Mouse (Mus musculus) cerebellum, adult 9-10 months (tissue): ENCODE data around the gene Prkcg.

ENCODE experiments used
- DNase-seq: peaks from one replicate; pipeline ENCODE4 v3.0.0; 2022

Prkcg gene

GRCm38 (mm10) chr7:3327961-3328360 lies 39.0 kb downstream of the Prkcg start:
- DNase-seq = no peak

- DNase-seq = peak; percentile 85
These were observed 41.0 kb downstream of the Prkcg start for GRCm38 (mm10) chr7:3329776-3330546.

- DNase-seq = peak; percentile 71
These were observed 42.2 kb downstream of the Prkcg start for GRCm38 (mm10) chr7:3331171-3331570.

GRCm38 (mm10) chr7:3331581-3332223 lies 42.7 kb downstream of the Prkcg start:
- DNase-seq = peak; percentile 92

GRCm38 (mm10) chr7:3332224-3332615 lies 43.2 kb downstream of the Prkcg start:
- DNase-seq = no peak

GRCm38 (mm10) chr7:3332619-3333521 lies 43.9 kb downstream of the Prkcg start, which contains the start of gene Cacng7:
Gene Cacng7 (plus strand): TSS chr7:3332955.
- DNase-seq = peak; percentile 80

GRCm38 (mm10) chr7:3333542-3333941 lies 44.6 kb downstream of the Prkcg start:
- no peak for DNase-seq

GRCm38 (mm10) chr7:3336412-3336811 lies 47.4 kb downstream of the Prkcg start:
- DNase-seq = no peak

- no peak for DNase-seq
These were observed 49.4 kb downstream of the Prkcg start for GRCm38 (mm10) chr7:3338286-3338935.

GRCm38 (mm10) chr7:3339010-3339409 lies 50.0 kb downstream of the Prkcg start:
- no peak for DNase-seq

- DNase-seq = no peak
These were observed 54.9 kb downstream of the Prkcg start for GRCm38 (mm10) chr7:3343861-3344260.

- no peak for DNase-seq
These were observed 56.3 kb downstream of the Prkcg start for GRCm38 (mm10) chr7:3345301-3345700.

- DNase-seq = no peak
These were observed 58.6 kb downstream of the Prkcg start for GRCm38 (mm10) chr7:3347366-3348287.

- DNase-seq = no peak
These were observed 59.3 kb downstream of the Prkcg start for GRCm38 (mm10) chr7:3348326-3348725.

- DNase-seq = no peak
These were observed 60.8 kb downstream of the Prkcg start for GRCm38 (mm10) chr7:3349775-3350174.

- no peak for DNase-seq
These were observed 62.6 kb downstream of the Prkcg start for GRCm38 (mm10) chr7:3351536-3351935.

GRCm38 (mm10) chr7:3354850-3355249 lies 65.9 kb downstream of the Prkcg start:
- DNase-seq = no peak

GRCm38 (mm10) chr7:3360678-3361077 lies 71.7 kb downstream of the Prkcg start:
- no peak for DNase-seq

GRCm38 (mm10) chr7:3365547-3366279 lies 76.7 kb downstream of the Prkcg start:
- DNase-seq = no peak

GRCm38 (mm10) chr7:3366705-3367516 lies 77.9 kb downstream of the Prkcg start:
- DNase-seq = no peak
